Mouse (Mus musculus): ENCODE results near the gene Nt5dc3. TPM values are rescaled to one million over a fixed set of nuclear protein-coding genes. Genes with fewer than 3 reads are reported as not detected.

The Nt5dc3 gene
- polyA plus RNA-seq, 1 experiment, result 49.3 TPM

- Histone ChIP-seq H3K27ac (ENCODE audit: insufficient read depth, low read length) (no peak overlapping the region), H3K4me1 (ENCODE audit: control insufficient read depth, insufficient read depth, low read length) (peaks cover 4% of the 10 kb centered on the region), H3K4me3 (ENCODE audit: insufficient read depth, low read length) (no peak overlapping the region)
- TF ChIP-seq CTCF (IDR thresholded peaks at IDR 0.05; ENCODE audit: extremely low read depth, insufficient read depth, low read length) (no peak), POLR2A (IDR thresholded peaks at IDR 0.05; ENCODE audit: extremely low read depth, insufficient read depth, low read length) (no peak)
Observed at GRCm38 (mm10) chr10:86825871-86826522, 47.2 kb downstream of the Nt5dc3 start.

GRCm38 (mm10) chr10:86826929-86827328 is 48.1 kb downstream of the Nt5dc3 start:
- H3K4me3 ChIP-seq (ENCODE audit: insufficient read depth, low read length), result no peak overlapping the region

GRCm38 (mm10) chr10:86828221-86829135 is 49.7 kb downstream of the Nt5dc3 start:
- H3K4me1 ChIP-seq (ENCODE audit: control insufficient read depth, insufficient read depth, low read length), result peaks cover 2% of the 10 kb centered on the region
- H3K4me3 ChIP-seq (ENCODE audit: insufficient read depth, low read length), result no peak overlapping the region
- TF ChIP-seq POLR2A (IDR thresholded peaks at IDR 0.05; ENCODE audit: extremely low read depth, insufficient read depth, low read length), result no peak
- H3K27ac ChIP-seq (ENCODE audit: insufficient read depth, low read length), result no peak overlapping the region

More at GRCm38 (mm10) chr10:86826929-86827328, 48.1 kb downstream of the Nt5dc3 start:
- peaks cover 2% of the 10 kb centered on the region for H3K4me1 ChIP-seq (ENCODE audit: control insufficient read depth, insufficient read depth, low read length)
- no peak for TF ChIP-seq CTCF (IDR thresholded peaks at IDR 0.05; ENCODE audit: extremely low read depth, insufficient read depth, low read length)
- no peak for TF ChIP-seq POLR2A (IDR thresholded peaks at IDR 0.05; ENCODE audit: extremely low read depth, insufficient read depth, low read length)
- H3K27ac ChIP-seq (ENCODE audit: insufficient read depth, low read length), result no peak overlapping the region

GRCm38 (mm10) chr10:86829515-86829914 is 50.7 kb downstream of the Nt5dc3 start:
- TF ChIP-seq POLR2A (IDR thresholded peaks at IDR 0.05; ENCODE audit: extremely low read depth, insufficient read depth, low read length), result no peak
- TF ChIP-seq CTCF (IDR thresholded peaks at IDR 0.05; ENCODE audit: extremely low read depth, insufficient read depth, low read length), result no peak
- H3K4me3 ChIP-seq (ENCODE audit: insufficient read depth, low read length), result no peak overlapping the region

GRCm38 (mm10) chr10:86836784-86837183 is 58.0 kb downstream of the Nt5dc3 start:
- Histone ChIP-seq H3K4me3 (ENCODE audit: insufficient read depth, low read length) (no peak overlapping the region), H3K4me1 (ENCODE audit: control insufficient read depth, insufficient read depth, low read length) (no peaks in the 10 kb centered on the region), H3K27ac (ENCODE audit: insufficient read depth, low read length) (no peak overlapping the region)
- TF ChIP-seq POLR2A (IDR thresholded peaks at IDR 0.05; ENCODE audit: extremely low read depth, insufficient read depth, low read length) (no peak), CTCF (IDR thresholded peaks at IDR 0.05; ENCODE audit: extremely low read depth, insufficient read depth, low read length) (no peak)

More at GRCm38 (mm10) chr10:86829515-86829914, 50.7 kb downstream of the Nt5dc3 start:
- H3K4me1 ChIP-seq (ENCODE audit: control insufficient read depth, insufficient read depth, low read length), result peaks cover 2% of the 10 kb centered on the region
- no peak overlapping the region for H3K27ac ChIP-seq (ENCODE audit: insufficient read depth, low read length)

- no peak for TF ChIP-seq CTCF (IDR thresholded peaks at IDR 0.05; ENCODE audit: extremely low read depth, insufficient read depth, low read length)
- no peak for TF ChIP-seq POLR2A (IDR thresholded peaks at IDR 0.05; ENCODE audit: extremely low read depth, insufficient read depth, low read length)
- no peaks in the 10 kb centered on the region for H3K4me1 ChIP-seq (ENCODE audit: control insufficient read depth, insufficient read depth, low read length)
- H3K27ac ChIP-seq (ENCODE audit: insufficient read depth, low read length), result no peak overlapping the region
- H3K4me3 ChIP-seq (ENCODE audit: insufficient read depth, low read length), result no peak overlapping the region
Observed at GRCm38 (mm10) chr10:86838827-86839226, 60.0 kb downstream of the Nt5dc3 start.

- Histone ChIP-seq H3K4me1 (ENCODE audit: control insufficient read depth, insufficient read depth, low read length) (no peaks in the 10 kb centered on the region), H3K4me3 (ENCODE audit: insufficient read depth, low read length) (no peak overlapping the region), H3K27ac (ENCODE audit: insufficient read depth, low read length) (no peak overlapping the region)
- TF ChIP-seq CTCF (IDR thresholded peaks at IDR 0.05; ENCODE audit: extremely low read depth, insufficient read depth, low read length) (no peak), POLR2A (IDR thresholded peaks at IDR 0.05; ENCODE audit: extremely low read depth, insufficient read depth, low read length) (no peak)
Observed at GRCm38 (mm10) chr10:86842659-86843058, 63.9 kb downstream of the Nt5dc3 start.

GRCm38 (mm10) chr10:86846926-86847467 is 68.2 kb downstream of the Nt5dc3 start:
- Histone ChIP-seq H3K4me3 (ENCODE audit: insufficient read depth, low read length) (no peak overlapping the region), H3K4me1 (ENCODE audit: control insufficient read depth, insufficient read depth, low read length) (no peaks in the 10 kb centered on the region), H3K27ac (ENCODE audit: insufficient read depth, low read length) (no peak overlapping the region)
- TF ChIP-seq POLR2A (IDR thresholded peaks at IDR 0.05; ENCODE audit: extremely low read depth, insufficient read depth, low read length) (no peak), CTCF (IDR thresholded peaks at IDR 0.05; ENCODE audit: extremely low read depth, insufficient read depth, low read length) (no peak)

- H3K27ac ChIP-seq (ENCODE audit: insufficient read depth, low read length), result no peak overlapping the region
- H3K4me3 ChIP-seq (ENCODE audit: insufficient read depth, low read length), result no peak overlapping the region
- H3K4me1 ChIP-seq (ENCODE audit: control insufficient read depth, insufficient read depth, low read length), result no peaks in the 10 kb centered on the region
- no peak for TF ChIP-seq CTCF (IDR thresholded peaks at IDR 0.05; ENCODE audit: extremely low read depth, insufficient read depth, low read length)
- TF ChIP-seq POLR2A (IDR thresholded peaks at IDR 0.05; ENCODE audit: extremely low read depth, insufficient read depth, low read length), result no peak
Observed at GRCm38 (mm10) chr10:86849087-86849486, 70.3 kb downstream of the Nt5dc3 start.
